Mouse (Mus musculus): ENCODE data around the gene Drg2.
"Not testable (repeated sequence)": the region's sequence is repeated elsewhere in the genome, so short reads cannot be mapped to it uniquely, and the experiment has no call there.

The Drg2 gene

DNA sequence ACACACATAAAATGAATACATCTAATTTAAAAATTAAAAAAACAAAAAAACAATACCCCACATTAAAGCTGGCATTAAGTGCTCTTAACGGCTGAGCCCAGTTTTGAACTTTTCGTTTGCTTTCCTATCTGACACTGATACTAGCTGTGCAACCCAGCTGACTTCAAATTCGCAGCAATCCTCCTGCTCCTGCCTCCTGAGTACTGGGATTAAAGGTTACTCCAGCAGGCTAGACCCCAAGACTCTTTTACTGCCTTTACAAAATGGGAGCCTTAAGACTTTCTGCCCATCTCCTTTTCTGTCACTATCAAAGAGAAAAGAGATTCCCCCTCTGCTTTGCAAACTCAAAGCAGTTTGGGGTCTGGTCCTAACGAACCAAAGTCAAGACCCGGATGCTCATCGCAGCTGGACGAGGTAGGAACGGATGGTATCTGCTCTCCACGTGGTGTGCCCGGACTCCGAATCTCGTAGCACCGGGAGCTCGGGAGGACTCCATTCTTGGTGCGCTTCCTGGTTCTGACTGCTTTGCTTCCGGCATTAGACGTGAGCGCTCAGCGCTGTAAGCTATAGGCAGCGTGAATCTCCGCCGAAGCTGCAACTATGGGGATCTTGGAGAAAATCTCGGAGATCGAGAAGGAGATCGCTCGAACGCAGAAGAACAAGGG, at the start of gene Drg2:
Gene Drg2, plus strand, starts transcription at position 512 of the 665 bp plus-strand sequence.
- peak; percentile 94 for DNase-seq (ENCODE audit: low read depth, low spot score)

DNA sequence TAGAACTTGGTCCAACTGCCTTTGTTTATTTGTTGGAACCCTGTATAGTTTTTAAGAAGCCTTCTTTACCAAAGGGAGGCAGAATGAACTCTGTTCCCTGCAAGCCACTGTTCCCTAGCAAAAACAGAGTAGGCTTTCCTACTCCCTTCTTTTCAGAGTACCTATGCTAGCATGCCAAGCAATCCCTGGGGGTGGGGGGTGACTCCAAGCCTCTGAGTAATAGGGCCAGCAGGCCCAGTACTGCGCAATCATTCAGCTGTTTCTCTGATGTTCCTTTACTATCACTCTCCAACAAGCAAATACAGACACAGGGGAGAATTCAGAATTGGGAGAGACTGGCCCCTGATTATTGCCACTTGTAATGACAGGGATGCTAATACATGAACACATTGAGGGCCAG, 47.8 kb upstream of the Drg2 start:
- DNase-seq (ENCODE audit: low read depth, low spot score), result no peak

DNA sequence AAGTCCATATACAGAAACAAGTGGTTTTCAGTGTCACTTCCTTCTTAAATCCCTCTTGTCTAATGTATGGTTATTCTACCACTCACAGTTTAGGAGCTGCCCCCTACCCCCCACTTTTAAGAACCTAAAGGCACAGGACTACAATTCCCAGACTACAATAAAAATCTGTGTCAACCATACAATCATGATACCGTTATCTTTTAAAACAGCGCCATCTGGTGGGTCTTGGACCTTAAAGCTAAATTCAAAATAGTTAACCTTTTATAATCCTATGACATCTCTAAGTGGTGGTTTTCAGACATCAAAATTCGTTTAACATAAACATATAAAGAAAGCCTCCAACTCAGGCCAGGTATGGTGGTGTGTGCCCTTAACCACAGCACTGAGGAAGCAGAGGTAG, 42.2 kb upstream of the Drg2 start:
- DNase-seq (ENCODE audit: low read depth, low spot score), result peak; percentile 70

DNA sequence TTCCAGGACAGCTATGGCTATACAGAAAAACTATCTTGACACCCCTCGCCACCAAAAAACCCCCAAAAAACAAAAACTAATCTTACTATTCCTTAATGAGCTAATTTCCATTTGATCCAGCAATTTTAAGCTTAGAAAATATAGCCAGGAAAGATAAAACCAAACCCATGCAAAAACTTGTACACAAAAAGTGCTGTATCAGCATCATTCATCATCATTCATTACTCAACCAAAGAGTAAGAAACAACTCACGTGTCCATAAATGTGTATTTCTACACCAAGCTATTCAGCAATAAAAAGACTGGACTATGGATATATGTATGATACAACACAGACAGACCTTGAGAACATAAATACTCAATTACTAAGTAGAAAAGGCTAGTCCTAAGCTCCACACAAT, 41.5 kb upstream of the Drg2 start:
- DNase-seq (ENCODE audit: low read depth, low spot score), result no peak

DNA sequence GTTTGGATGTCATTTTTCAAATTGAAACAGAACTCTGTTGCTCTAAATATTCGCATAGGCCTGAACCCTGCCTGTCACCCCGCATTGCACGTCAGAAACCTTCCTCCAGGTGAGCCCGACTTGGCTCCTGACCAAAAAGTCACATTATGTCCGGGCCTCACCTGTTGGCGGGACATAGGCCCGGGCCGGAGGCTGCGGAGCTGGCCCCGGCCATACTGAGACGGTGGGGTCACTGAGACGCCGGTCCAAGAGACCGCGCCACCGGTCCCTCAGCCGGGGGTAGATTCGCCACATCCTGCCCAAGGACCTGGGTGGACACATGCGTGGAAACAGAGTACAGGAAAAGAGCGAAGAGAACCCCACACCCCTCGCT, 37.8 kb upstream of the Drg2 start:
- no peak for DNase-seq (ENCODE audit: low read depth, low spot score)

DNA sequence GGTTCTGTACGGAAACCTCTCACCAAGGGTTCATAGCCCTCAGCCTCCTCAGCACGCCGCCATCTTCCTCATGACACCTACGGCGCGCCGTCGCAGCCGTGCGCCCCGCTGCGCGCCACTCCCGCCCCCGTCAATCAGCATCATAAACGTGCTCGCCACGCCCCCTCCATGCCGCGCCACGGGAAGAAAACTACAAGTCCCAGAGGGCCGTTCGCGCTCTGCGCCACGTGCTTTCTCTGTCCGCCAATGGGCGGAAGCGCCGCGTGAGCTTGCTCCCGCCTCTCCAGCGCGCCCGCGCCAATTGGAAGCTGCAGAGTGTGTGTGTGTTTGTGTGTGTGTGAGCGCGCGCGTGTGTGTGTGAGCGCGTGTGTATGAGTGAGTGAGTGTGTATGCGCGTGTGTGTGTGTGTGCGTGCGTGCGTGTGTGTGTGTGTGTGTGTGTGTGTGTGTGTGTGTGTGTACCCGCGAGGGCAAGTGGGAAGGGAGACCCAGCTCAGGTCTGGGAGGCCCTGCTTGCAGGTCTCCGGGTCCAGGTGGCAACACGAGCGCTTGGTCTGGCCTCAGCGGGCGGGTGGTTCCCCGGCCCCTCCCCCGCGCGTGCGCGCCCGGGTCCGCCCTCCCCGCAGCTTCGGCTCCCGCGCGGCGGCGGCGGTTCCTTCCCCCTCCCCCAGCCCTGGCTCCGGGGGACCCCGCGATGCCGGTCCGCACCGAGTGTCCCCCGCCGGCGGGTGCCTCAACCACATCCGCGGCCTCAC, 37.3 kb upstream of the Drg2 start, which contains the start of gene Gid4:
Gene Gid4, plus strand, starts transcription at position 183 of the 754 bp plus-strand sequence.
- peak; percentile 100 for DNase-seq (ENCODE audit: low read depth, low spot score)

DNA sequence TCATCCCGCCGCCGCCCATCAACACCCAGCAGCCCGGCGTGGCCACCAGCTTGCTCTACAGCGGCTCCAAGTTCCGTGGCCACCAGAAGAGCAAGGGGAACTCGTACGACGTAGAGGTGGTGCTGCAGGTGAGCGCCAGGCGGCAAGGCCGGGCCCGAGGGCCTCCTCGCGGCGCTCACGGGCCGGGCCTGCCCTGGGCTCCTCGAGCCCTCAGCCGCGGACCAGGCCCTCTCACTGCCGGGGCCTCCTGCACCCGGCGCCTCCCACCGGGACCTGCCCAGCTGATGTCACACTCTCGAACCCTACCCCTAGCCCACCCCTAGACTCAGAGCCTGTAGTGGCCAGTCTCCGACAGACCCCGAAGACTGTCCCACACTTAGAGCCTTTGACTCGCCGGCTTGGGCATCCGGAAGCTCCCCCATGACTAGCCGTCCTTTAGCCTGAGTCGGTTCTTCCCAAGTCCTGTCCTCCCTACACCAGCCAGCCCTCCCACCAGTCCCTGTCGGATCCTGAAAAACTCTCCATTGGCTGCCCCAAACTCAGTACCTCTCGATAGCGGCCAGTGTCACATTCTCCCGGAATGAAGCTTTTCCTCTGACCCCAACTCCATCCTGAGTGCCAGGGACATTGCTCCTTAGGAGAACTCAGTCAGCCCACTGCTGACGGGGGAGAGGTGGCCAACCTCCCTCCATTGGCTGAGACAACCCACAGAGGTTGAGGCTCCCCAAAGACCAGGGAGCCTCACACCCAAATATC, 36.5 kb upstream of the Drg2 start, which contains the start of gene Atpaf2:
Gene Atpaf2, minus strand, starts transcription at position 741 of the 756 bp plus-strand sequence.
- peak; percentile 45 for DNase-seq (ENCODE audit: low read depth, low spot score)

GRCm38 (mm10) chr11:60418473-60418803, 36.0 kb upstream of the Drg2 start:
- DNase-seq (ENCODE audit: low read depth, low spot score), result no peak

- DNase-seq (ENCODE audit: low read depth, low spot score), result peak; percentile 3
Observed at GRCm38 (mm10) chr11:60422046-60422668, 32.2 kb upstream of the Drg2 start.

DNA sequence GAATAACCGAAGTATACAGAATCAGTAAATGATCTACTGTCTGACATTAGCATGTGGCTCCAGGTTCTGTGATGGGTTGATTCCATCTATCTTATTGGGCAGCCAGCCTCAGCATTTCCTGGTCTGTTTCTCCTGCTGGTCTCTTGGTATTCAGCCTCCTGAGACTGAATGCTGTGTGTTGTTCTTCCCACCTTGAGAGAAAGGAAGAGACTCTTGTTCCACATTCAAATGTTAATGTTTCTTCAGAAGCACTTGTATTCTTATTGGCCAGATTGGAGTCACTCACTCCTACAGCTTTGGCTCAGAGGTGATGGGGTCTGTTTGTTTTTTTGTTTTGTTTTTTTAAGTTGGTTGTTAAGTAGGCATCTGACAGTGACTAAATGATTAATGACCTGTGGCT, 31.4 kb upstream of the Drg2 start:
- DNase-seq (ENCODE audit: low read depth, low spot score), result no peak

- DNase-seq (ENCODE audit: low read depth, low spot score), result no peak
Observed at GRCm38 (mm10) chr11:60426417-60426816, 28.0 kb upstream of the Drg2 start.

DNA sequence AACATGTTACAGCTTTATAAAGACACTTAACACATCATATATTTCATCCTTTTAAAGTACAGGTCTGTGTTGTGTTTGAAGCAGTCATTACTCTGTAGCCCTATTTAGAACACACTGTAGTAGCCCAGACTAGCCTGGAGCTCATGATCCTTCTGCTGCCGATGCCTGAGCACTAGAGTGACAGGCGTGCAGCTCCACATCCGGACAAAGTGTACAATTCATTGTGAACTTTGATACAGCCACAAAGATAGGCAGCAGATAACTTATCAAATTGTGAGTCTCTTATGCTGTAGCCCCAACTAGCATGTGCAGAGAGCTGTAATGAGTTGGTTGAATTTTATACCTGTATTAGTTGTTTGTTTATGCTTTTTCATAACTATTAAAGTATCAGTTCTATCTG, 26.8 kb upstream of the Drg2 start:
- DNase-seq (ENCODE audit: low read depth, low spot score), result no peak

DNA sequence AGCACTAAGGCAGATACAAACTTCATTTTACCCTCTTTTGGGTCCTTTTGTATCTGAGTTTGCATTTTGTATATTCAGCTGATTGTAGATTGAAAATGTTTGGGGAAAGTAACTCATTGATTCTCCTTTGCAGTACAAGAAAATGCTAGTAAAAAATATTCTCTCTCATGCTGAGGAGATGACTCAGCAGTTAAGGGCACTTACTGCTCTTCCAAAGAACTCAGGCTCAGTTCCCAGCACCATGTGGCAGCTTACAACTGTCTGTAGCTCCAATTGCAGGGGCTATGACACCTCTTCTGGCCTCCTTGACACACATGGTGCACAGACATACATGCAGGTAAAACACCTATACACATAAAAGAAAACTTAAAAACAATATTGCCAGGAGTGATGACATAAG, 20.9 kb upstream of the Drg2 start:
- no peak for DNase-seq (ENCODE audit: low read depth, low spot score)

DNA sequence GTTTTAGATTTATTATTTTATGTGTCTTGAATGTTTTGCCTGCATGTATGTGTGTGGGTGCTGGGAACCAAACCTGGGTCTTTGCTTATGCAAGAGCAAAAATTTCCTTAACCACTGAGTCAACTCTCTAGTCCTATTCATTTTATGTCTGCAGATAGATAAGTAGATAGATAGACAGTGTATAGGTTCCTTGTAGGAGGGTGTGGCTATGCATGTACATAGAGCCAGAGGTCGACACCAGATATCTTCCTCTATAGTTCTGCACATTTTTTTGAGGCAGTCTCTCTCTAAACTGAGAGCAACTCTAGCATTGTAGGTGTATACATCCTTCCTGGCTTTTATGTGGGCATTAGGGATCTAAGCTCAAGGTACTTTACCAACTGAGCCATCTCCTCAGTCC, 19.3 kb upstream of the Drg2 start:
- DNase-seq (ENCODE audit: low read depth, low spot score), result no peak

GRCm38 (mm10) chr11:60436618-60437017, 17.8 kb upstream of the Drg2 start:
- DNase-seq (ENCODE audit: low read depth, low spot score), result no peak

GRCm38 (mm10) chr11:60439621-60440020, 14.8 kb upstream of the Drg2 start:
- DNase-seq (ENCODE audit: low read depth, low spot score), result not testable (repeated sequence)

DNA sequence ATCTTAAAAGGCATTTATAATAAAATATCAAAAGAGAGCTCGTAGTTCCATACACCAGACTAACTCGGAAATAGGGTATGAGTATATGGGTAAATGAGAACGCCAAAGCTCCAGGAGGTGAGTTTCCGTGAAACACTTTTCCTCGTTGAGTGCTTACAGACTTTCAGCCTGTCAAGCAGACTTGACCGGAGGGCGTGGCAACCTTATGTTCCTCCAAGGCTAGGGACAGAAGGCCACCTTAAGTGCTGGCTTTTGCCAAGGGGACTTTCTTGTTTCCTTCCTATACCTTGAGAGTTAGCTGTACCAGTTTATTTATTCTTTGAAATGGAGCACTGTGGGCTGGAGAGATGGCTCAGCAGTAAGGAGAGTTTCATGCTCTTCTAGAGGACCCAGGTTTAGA, 14.2 kb upstream of the Drg2 start:
- no peak for DNase-seq (ENCODE audit: low read depth, low spot score)

GRCm38 (mm10) chr11:60442896-60443295, 11.5 kb upstream of the Drg2 start:
- no peak for DNase-seq (ENCODE audit: low read depth, low spot score)

DNA sequence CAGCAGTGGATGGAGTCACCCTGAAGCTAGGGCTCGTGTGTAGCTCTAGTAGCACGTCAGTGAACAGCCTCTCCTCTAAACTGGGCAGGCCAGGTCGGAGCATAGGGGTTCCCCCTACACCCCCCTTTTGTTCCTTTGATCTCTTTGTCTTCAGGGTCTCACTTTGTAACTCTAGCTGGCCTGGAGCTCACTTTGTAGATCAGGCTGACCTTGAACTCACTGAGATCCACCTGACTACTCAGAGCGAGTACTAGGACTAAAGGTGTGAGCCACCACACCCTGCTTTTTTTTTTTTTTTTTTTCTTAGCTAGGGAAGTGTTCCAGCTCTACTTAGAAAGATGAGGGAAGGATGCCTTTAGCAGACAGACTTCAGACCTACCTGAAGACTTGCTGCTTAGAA, 10.4 kb upstream of the Drg2 start:
- DNase-seq (ENCODE audit: low read depth, low spot score), result no peak

DNA sequence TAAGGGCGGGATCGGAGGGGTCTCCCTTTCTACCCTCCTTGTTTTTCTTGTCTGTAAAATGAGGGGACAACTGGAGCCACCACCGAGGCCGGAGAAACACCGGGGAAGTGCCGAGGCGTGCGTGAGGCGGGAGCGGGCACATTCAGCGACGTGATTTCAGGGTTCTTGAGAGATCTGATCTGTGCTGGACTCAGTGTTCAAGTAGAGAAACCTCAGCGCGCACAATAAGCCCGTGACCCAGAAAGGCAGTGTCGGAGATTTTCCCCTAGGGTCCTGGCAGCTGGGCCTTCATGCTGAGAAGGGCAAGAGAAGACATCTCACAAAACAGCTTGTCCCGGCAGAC, 325 bp downstream of the Drg2 start:
- DNase-seq (ENCODE audit: low read depth, low spot score), result no peak

- peak; percentile 6 for DNase-seq (ENCODE audit: low read depth, low spot score)
Observed at GRCm38 (mm10) chr11:60457973-60458372, 3.6 kb downstream of the Drg2 start.

- peak; percentile 32 for DNase-seq (ENCODE audit: low read depth, low spot score)
Observed at GRCm38 (mm10) chr11:60465943-60466380, 11.6 kb downstream of the Drg2 start.
